Mouse (Mus musculus): Measurements from ENCODE around the gene Zfp787.

DNA sequence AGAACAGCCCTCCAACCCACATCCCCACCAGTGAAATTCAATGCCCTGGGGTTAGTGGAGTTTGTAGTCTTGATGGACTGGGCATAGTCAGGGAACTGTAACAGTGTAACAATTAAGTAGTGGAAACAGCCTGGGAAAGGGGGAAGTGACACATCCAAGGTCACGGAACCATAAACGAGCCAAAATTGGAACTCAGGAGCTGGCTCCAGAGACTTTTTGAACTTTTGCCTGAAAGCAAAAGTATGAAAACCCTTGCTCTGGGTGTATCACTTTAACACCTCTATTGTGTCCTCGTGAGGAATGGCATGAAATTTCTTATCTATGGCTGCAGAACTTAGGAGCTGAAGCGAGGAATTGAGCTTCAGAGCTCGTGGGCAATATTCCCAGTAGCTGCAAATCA is 1.6 kb downstream of the Zfp787 start:
- TF ChIP-seq POLR2A (IDR thresholded peaks at IDR 0.05; ENCODE audit: low read depth, low read length) (no peak), CTCF (conservative IDR thresholded peaks at IDR 0.05; ENCODE audit: insufficient read depth, insufficient read length, low read depth, low read length) (no peak)

Measured in kidney, adult 2 months (tissue).